7 mouse cellular contexts compared by ENCODE assay signal in the genomic region with DNA sequence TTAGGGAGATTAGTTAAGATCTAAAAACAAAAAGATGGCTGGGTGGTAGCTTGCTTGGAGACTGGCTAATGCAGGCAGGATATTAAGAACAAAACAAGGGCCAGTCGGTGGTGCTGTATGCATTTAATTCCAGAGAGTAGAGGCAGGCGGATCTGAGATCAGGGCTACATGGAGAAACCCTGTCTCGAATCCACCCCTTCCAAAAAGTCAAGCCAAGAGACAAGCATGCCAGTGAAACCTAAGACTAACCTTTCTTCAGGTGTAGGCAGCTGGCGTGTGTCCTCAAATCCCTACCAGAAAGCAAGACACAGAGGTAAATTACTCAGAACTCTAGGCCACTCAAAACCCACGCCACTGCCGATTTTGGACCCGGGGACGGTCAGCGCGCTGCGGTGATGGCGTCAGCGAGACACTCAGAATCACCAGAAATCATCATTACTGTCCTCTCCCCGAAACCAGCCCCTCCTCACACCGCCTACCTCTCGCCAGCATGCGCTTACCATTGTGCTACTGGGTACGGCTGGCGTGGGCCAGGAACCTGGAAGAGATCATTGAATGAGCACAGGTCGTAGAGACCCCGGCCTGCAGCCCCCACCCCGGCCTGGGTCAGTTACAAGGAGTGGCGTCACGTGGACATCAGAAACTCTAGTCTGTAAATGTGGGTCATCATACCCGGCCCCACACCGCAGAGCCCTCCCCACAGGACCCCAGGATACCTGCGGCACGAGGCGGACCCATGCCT. TPM values are rescaled to one million over a fixed set of nuclear protein-coding genes. Genes with fewer than 3 reads are reported as not detected.
DNase-seq lines count a peak whose midpoint lies in the region; ATAC-seq and TF ChIP-seq lines count a peak whose summit lies in the region.

No protein-coding gene starts in this region.

- H3K9ac ChIP-seq in liver, adult 2 months (ENCODE audit: low read depth, low read length), result peak overlapping the region; percentile 86
- peak overlapping the region; percentile 100 for H3K9ac ChIP-seq in forebrain, embryonic 16.5 days (replicated peaks; ENCODE audit: low read depth, low read length)
- peak overlapping the region; percentile 97 for H3K9ac ChIP-seq in liver, embryonic 12.5 days
- H3K9ac ChIP-seq in stomach, embryonic 14.5 days (replicated peaks; ENCODE audit: low read depth, low read length), result peak overlapping the region; percentile 99

- H3K4me1 ChIP-seq in liver, adult 2 months (ENCODE audit: control insufficient read depth, insufficient read depth, low read length), result peaks cover 9% of the 10 kb centered on the region
- peaks cover 16% of the 10 kb centered on the region for H3K4me1 ChIP-seq in forebrain, embryonic 16.5 days (replicated peaks; ENCODE audit: control insufficient read depth, insufficient read depth, low read length)
- peaks cover 31% of the 10 kb centered on the region for H3K4me1 ChIP-seq in liver, embryonic 12.5 days
- H3K4me1 ChIP-seq in stomach, embryonic 14.5 days (ENCODE audit: control insufficient read depth, insufficient read depth, low read length), result peaks cover 10% of the 10 kb centered on the region

- TF ChIP-seq CTCF in liver, adult 2 months (IDR thresholded peaks at IDR 0.05; ENCODE audit: low read depth, low read length), result no peak

- H3K9me3 ChIP-seq in forebrain, embryonic 16.5 days (ENCODE audit: control insufficient read depth, low read length), result no peaks in the 10 kb centered on the region
- H3K9me3 ChIP-seq in liver, embryonic 12.5 days (replicated peaks), result no peaks in the 10 kb centered on the region
- no peaks in the 10 kb centered on the region for H3K9me3 ChIP-seq in stomach, embryonic 14.5 days (ENCODE audit: control insufficient read depth, low read depth, low read length)

- ATAC-seq in forebrain, embryonic 16.5 days, result peak; percentile 56
- ATAC-seq in liver, embryonic 12.5 days, result peak; percentile 19
- ATAC-seq in stomach, embryonic 14.5 days (ENCODE audit: insufficient number of reproducible peaks, insufficient read depth, low FRiP score, low read depth), result peak; percentile 53

- TF ChIP-seq POLR2A in liver, adult 2 months (IDR thresholded peaks at IDR 0.05; ENCODE audit: extremely low read depth, insufficient read depth, low read length), result no peak

- peaks cover 7% of the 10 kb centered on the region; the same call in 1 of the 2 replicates for H3K36me3 ChIP-seq in liver, adult 2 months (ENCODE audit: control insufficient read depth, insufficient read depth, low read length)
- peaks cover 10% of the 10 kb centered on the region for H3K36me3 ChIP-seq in forebrain, embryonic 16.5 days (ENCODE audit: control insufficient read depth, insufficient read depth)
- peaks cover 25% of the 10 kb centered on the region for H3K36me3 ChIP-seq in liver, embryonic 12.5 days
- H3K36me3 ChIP-seq in stomach, embryonic 14.5 days (ENCODE audit: control insufficient read depth, insufficient read depth, low read length), result peaks cover 22% of the 10 kb centered on the region

- H3K4me3 ChIP-seq in liver, adult 2 months (ENCODE audit: insufficient read depth, low read depth, low read length), result peak overlapping the region; percentile 90
- H3K4me3 ChIP-seq in forebrain, embryonic 16.5 days (replicated peaks; ENCODE audit: low read length), result peak overlapping the region; percentile 99
- peak overlapping the region; percentile 83 for H3K4me3 ChIP-seq in liver, embryonic 12.5 days
- H3K4me3 ChIP-seq in stomach, embryonic 14.5 days (ENCODE audit: low read depth, low read length), result peak overlapping the region; percentile 98

- 1% methylated on average over 29 of the region's 29 CpGs for WGBS in liver, adult 2 months
- WGBS in forebrain, embryonic 16.5 days, result under 1% methylated on average over 29 of the region's 29 CpGs
- under 1% methylated on average over 29 of the region's 29 CpGs for WGBS in liver, embryonic 12.5 days (ENCODE audit: insufficient replicate concordance)
- under 1% methylated on average over 29 of the region's 29 CpGs for WGBS in stomach, embryonic 14.5 days

- H3K27ac ChIP-seq in liver, adult 2 months (replicated peaks; ENCODE audit: insufficient read depth, low read depth, low read length), result peak overlapping the region; percentile 55
- peak overlapping the region; percentile 92 for H3K27ac ChIP-seq in forebrain, embryonic 16.5 days (ENCODE audit: low read length)
- peak overlapping the region; percentile 94 for H3K27ac ChIP-seq in liver, embryonic 12.5 days
- peak overlapping the region; percentile 92 for H3K27ac ChIP-seq in stomach, embryonic 14.5 days (ENCODE audit: low read length)

- peaks cover 5% of the 10 kb centered on the region; the same call in 1 of the 2 replicates for H3K79me2 ChIP-seq in liver, adult 2 months (ENCODE audit: control insufficient read depth, insufficient read depth, low read length)

- peak overlapping the region; percentile 75 for H3K4me2 ChIP-seq in forebrain, embryonic 16.5 days (ENCODE audit: low read length)
- H3K4me2 ChIP-seq in liver, embryonic 12.5 days, result peak overlapping the region; percentile 88
- H3K4me2 ChIP-seq in stomach, embryonic 14.5 days (replicated peaks; ENCODE audit: low read depth, low read length), result peak overlapping the region; percentile 76

- no peak for DNase-seq in liver, adult 2 months (ENCODE audit: extremely low read depth, low read depth, low spot score)
- no peak for DNase-seq in liver
- DNase-seq in cerebellum, adult 9-11 months, result peak; percentile 78
- DNase-seq in kidney, postnatal 25 days, result no peak

- H3K27me3 ChIP-seq in liver, adult 2 months (ENCODE audit: control insufficient read depth, insufficient read depth, low read length), result no peaks in the 10 kb centered on the region
- H3K27me3 ChIP-seq in forebrain, embryonic 16.5 days (replicated peaks; ENCODE audit: control insufficient read depth, insufficient read depth, low read length), result 0 out of 2 replicates have a peak, but pooled peaks cover under 1% of the 10 kb centered on the region
- peaks cover 21% of the 10 kb centered on the region for H3K27me3 ChIP-seq in liver, embryonic 12.5 days (replicated peaks)
- no peaks in the 10 kb centered on the region for H3K27me3 ChIP-seq in stomach, embryonic 14.5 days (ENCODE audit: control insufficient read depth, insufficient read depth, low read length)

RNA-seq across cellular contexts. Expression of gene Hspa1b, which starts 7.2 kb away (rescaled TPM):
- total RNA-seq in liver, adult 2 months (2014; rRNA removed), result 3.6 and 10.1 TPM in 2 replicates
- 10.0 and 11.2 TPM in 2 replicates for polyA plus RNA-seq in liver, adult 2 months (2012; rRNA removed)
- 0.14 TPM in 1 of 2 replicates, not detected in the other for polyA plus RNA-seq in forebrain, embryonic 16.5 days (2015; fragmentation: Nextera tagmentation; extraction: Ambion mirVana)
- 0.11 and 0.21 TPM in 2 replicates for polyA plus RNA-seq in liver, embryonic 12.5 days (2016; fragmentation: Nextera tagmentation; extraction: Ambion mirVana)
- polyA plus RNA-seq in stomach, embryonic 14.5 days (2014; fragmentation: Nextera tagmentation; extraction: Ambion mirVana), result 0.54 and 0.84 TPM in 2 replicates

RNA-seq across cellular contexts. Expression of gene Gm20481, which starts 17.9 kb away (rescaled TPM):
- total RNA-seq in liver, adult 2 months (2014; rRNA removed), result not detected in 2 replicates
- not detected in 2 replicates for polyA plus RNA-seq in liver, adult 2 months (2012; rRNA removed)
- polyA plus RNA-seq in forebrain, embryonic 16.5 days (2015; fragmentation: Nextera tagmentation; extraction: Ambion mirVana), result not detected in 2 replicates
- polyA plus RNA-seq in liver, embryonic 12.5 days (2016; fragmentation: Nextera tagmentation; extraction: Ambion mirVana), result 0.73 TPM in 1 of 2 replicates, not detected in the other
- 0.66 TPM in 1 of 2 replicates, not detected in the other for polyA plus RNA-seq in stomach, embryonic 14.5 days (2014; fragmentation: Nextera tagmentation; extraction: Ambion mirVana)

RNA-seq across cellular contexts. Expression of gene Hspa1a, which starts 20.1 kb away (rescaled TPM):
- total RNA-seq in liver, adult 2 months (2014; rRNA removed), result 0.18 and 0.60 TPM in 2 replicates
- 0.45 TPM in 2 replicates for polyA plus RNA-seq in liver, adult 2 months (2012; rRNA removed)
- polyA plus RNA-seq in forebrain, embryonic 16.5 days (2015; fragmentation: Nextera tagmentation; extraction: Ambion mirVana), result 3.3 and 5.2 TPM in 2 replicates
- 2.8 and 5.0 TPM in 2 replicates for polyA plus RNA-seq in liver, embryonic 12.5 days (2016; fragmentation: Nextera tagmentation; extraction: Ambion mirVana)
- polyA plus RNA-seq in stomach, embryonic 14.5 days (2014; fragmentation: Nextera tagmentation; extraction: Ambion mirVana), result 4.9 and 6.0 TPM in 2 replicates

RNA-seq across cellular contexts. Expression of gene Hspa1l, which starts 20.7 kb away (rescaled TPM):
- total RNA-seq in liver, adult 2 months (2014; rRNA removed), result 0.18 TPM in 1 of 2 replicates, not detected in the other
- polyA plus RNA-seq in liver, adult 2 months (2012; rRNA removed), result 0.05 TPM in 1 of 2 replicates, not detected in the other
- polyA plus RNA-seq in forebrain, embryonic 16.5 days (2015; fragmentation: Nextera tagmentation; extraction: Ambion mirVana), result 1.5 and 1.7 TPM in 2 replicates
- 0.38 and 0.49 TPM in 2 replicates for polyA plus RNA-seq in liver, embryonic 12.5 days (2016; fragmentation: Nextera tagmentation; extraction: Ambion mirVana)
- polyA plus RNA-seq in stomach, embryonic 14.5 days (2014; fragmentation: Nextera tagmentation; extraction: Ambion mirVana), result 0.73 and 0.75 TPM in 2 replicates

RNA-seq across cellular contexts. Expression of gene Neu1, which starts 20.8 kb away (rescaled TPM):
- 27.6 and 36.8 TPM in 2 replicates for total RNA-seq in liver, adult 2 months (2014; rRNA removed)
- 52.5 and 62.5 TPM in 2 replicates for polyA plus RNA-seq in liver, adult 2 months (2012; rRNA removed)
- polyA plus RNA-seq in forebrain, embryonic 16.5 days (2015; fragmentation: Nextera tagmentation; extraction: Ambion mirVana), result 31.8 and 36.8 TPM in 2 replicates
- 16.9 and 17.3 TPM in 2 replicates for polyA plus RNA-seq in liver, embryonic 12.5 days (2016; fragmentation: Nextera tagmentation; extraction: Ambion mirVana)
- 15.1 and 16.2 TPM in 2 replicates for polyA plus RNA-seq in stomach, embryonic 14.5 days (2014; fragmentation: Nextera tagmentation; extraction: Ambion mirVana)
